Mouse (Mus musculus) thymus, postnatal 4 days (tissue): ENCODE data around the gene Klra4.
"Not testable (repeated sequence)": the region's sequence is repeated elsewhere in the genome, so short reads cannot be mapped to it uniquely, and the experiment has no call there.

Experiments used
- DNase-seq: peaks from one replicate; pipeline ENCODE4 v3.0.0; 2021

Gene Klra4

DNA sequence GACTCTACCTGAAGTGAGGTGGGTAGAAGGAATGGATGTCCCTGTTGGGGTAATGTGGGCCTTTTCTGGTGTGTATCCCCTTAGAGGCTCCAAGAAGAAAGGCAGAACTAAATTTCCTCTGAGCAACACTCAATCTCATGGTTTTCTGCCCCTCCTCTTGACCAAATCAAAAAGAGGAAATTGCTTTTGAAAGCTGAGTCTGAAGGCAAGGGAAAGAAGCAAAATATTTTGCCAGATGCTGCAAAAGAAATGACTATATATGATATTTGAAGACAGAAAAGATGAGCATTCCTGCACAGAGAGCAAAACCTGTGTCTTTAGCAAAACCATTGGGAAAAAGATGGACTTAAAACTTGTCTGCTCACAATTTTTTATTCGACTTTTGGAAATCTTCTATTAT is at the start of gene Klra4:
Gene Klra4, minus strand, starts transcription at position 101 of the 400 bp plus-strand sequence.
- not testable (repeated sequence) for DNase-seq

DNA sequence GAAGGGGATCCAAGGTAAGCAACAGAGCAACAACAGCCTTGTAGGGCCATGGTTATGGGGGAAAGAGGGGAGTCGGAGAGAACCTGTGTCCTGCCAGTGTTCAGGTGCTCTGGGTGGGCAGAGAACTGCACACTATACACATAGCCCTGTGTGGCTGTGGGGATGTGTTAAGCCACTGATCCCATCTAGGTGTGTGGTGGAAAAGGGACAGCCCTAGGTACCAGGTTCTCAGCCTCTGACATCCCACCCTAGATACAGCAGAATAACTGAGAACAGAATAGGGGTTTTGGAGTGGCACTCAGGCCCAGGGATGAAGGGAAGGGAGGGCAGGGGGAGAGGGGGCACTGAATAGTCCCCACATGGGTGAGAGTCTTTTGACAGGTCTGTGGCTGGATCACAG is 43.4 kb upstream of the Klra4 start:
- DNase-seq = no peak

DNA sequence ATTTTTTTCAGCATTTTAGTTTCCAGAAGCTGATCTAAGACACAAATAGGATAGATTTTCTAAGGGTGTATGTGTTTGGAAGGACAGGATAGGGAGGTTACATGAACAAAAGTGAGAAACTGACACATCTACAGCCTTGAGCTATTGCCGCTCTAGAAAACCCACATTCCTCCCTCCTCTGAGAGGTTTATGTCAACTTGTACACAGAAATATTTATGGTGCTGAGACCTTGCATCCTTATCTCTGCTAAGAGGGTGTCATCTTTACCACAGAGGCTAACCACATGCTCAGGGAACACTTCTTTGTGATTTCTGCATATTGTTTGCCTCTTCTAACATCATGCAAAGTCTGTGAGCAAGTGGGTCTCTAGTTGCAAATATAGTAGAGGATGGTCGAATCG is 35.7 kb upstream of the Klra4 start:
- not testable (repeated sequence) for DNase-seq

DNA sequence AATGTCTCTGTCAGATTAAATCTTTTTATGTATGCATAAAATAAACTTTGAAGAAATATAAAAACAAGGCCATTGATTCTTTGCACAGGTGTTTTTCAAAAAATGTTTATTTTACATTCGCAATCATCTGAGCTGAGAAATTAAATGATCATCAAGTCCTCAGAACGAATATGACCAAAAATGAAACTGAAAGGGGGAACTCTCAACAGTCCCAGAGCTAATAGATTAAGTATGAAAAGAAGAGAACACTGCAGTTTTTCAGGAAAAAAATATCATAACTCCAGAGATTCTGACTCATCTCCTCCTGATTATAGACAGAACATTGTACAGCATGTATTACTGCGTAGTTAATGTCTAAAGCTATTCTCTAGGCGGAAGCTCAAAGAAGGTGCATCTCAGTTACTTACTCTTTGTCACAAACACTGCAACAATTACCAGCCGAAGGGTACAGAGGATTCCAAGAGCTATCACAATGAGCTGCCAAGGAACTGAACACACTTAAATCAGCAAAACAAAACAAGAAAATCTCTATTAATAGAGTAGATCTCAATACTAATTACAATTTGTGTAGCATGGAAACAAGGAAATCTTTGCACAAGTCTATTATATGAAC is 25.4 kb upstream of the Klra4 start:
- no peak for DNase-seq

DNA sequence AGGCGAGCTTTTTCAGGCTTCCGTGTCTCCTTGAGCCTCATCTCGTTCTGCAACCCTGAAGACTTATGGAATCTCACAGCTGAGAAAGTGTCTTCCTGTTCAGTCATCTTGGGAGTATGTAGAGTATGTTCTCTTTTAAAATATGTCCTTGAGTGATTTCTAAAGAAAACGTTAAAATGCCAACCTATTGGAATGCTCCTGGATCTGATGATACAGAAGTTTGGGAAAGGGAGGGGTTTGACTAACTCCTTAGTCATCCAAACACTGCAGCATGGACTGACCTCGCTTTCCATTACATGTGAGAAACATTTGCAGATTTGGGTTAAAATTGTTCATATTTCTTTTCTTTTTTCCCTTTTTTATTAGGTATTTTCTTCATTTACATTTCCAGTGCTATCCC is 1.9 kb downstream of the Klra4 start:
- DNase-seq = no peak

DNA sequence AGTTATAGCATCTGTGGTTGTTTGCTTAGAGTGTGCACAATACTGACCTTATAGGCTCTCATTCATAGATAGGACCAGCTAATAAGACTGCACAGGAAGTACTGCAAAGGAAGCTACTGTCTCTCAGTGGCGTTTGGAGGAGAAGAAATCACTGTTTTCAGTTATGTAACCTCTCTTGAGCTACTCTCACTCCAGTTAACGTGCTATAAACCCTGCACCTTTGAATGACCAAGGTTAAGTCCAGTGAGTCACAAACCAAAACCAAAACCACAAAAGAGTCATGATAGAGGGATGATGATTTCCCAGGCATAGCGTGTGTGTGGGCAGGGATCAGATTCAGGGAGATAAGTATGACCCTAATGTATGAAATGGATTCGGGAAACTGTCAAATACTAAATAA is 31.9 kb downstream of the Klra4 start:
- DNase-seq = not testable (repeated sequence)

DNA sequence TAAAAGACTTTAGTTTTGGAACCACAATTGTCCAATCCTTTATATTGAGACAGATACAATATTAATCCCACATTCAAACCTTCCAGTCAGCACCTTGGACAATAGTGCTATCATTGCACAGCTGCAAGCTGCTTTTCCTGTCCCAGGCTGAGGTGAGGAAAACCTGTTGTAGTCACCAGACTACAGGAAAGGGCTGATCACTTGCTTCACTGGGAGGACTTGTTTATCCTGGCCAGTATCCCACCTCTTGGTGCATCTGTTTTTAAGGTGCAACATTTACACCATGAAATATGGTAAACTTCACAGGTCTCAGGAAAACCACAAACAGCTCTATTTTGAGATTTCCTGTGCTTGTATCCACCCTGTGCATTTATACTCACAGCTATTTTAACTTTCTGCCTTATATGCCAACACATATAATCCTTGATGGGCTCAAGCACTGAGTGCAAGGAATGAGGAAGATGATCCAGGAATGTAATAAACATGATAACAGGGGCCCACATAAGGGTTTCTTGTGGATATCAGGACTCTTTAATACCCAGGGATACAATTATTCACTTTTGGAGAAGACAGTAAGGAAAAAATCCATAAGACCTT is 35.5 kb downstream of the Klra4 start:
- DNase-seq = not testable (repeated sequence)

DNA sequence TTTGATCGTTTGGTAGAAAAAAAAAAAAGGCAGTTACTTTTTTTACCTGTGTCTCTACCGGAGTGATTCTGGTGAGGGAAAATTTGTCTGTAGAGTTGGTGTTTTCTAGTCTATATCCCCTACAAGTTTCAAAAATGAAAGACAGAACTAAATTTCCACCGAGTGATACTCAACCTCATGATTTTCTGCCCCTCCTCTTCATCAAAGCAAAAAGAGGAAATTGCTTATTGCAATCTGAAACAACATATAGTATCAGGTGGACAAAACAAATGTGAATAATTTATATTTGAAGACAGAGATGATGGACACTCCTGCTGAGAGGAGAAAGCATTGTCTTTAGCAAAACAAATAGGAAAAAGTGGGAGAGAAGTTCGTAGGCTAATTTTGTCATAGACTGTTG is 40.2 kb downstream of the Klra4 start, which contains the start of gene Klra6:
Gene Klra6, minus strand, starts transcription at position 101 of the 400 bp plus-strand sequence.
- DNase-seq = no peak
